Mouse (Mus musculus): ENCODE data around the gene Rab21.

GRCm38 (mm10) chr10:115252321-115252757, 63.1 kb downstream of the Rab21 start:
- TF ChIP-seq CTCF (conservative IDR thresholded peaks at IDR 0.05; ENCODE audit: insufficient read depth, insufficient read length, low read depth, low read length) (no peak), POLR2A (IDR thresholded peaks at IDR 0.05; ENCODE audit: low read depth, low read length) (no peak)

Measured in kidney, adult 2 months (tissue).